Mouse (Mus musculus) MEL (cell line): ENCODE measurements around the gene Tead3. TPM values are rescaled to one million over a fixed set of nuclear protein-coding genes. Genes with fewer than 3 reads are reported as not detected.

ENCODE experiments used
- DNase-seq: peaks from one replicate; pipeline ENCODE4 v3.0.0; 2011; ENCODE audit warnings: low read depth, low spot score
- H3K27ac ChIP-seq: 2 replicates; pipeline ENCODE4 v1.5.1; 2012; ENCODE audit warnings: low read depth, mild to moderate bottlenecking, control low read depth, low read length, moderate library complexity; ENCODE audit not compliant: control insufficient read depth
- H3K27me3 ChIP-seq, 2 experiments: fragments of 150-350 bp in 1 of 2; sonication (generic) in 1 of 2; 2 replicates each; pipeline ENCODE4 v1.6.1; 2012; ENCODE audit warnings: low read length in 2 of 2, mild to moderate bottlenecking in 2 of 2, improper control_type of control experiment in 1 of 2, moderate library complexity in 1 of 2; ENCODE audit not compliant: insufficient read depth in 2 of 2, control insufficient read depth in 1 of 2
- H3K36me3 ChIP-seq, 2 experiments: 2 replicates each; pipeline ENCODE4 v1.6.1; 2012 to 2014; ENCODE audit warnings: low read length in 2 of 2, improper control_type of control experiment in 1 of 2, inconsistent platforms in 1 of 2, mild to moderate bottlenecking in 1 of 2; ENCODE audit not compliant: insufficient read depth in 2 of 2, control insufficient read depth in 1 of 2
- H3K4me1 ChIP-seq, 2 experiments: fragments of 150-350 bp in 1 of 2; sonication (generic) in 1 of 2; 2 replicates each; pipeline ENCODE4 v1.6.1; 2012; ENCODE audit warnings: low read length in 2 of 2, improper control_type of control experiment in 1 of 2, mild to moderate bottlenecking in 1 of 2; ENCODE audit not compliant: insufficient read depth in 2 of 2, control insufficient read depth in 1 of 2
- H3K4me3 ChIP-seq, 2 experiments: fragments of 150-350 bp in 1 of 2; sonication (generic) in 1 of 2; 2 replicates each; pipeline ENCODE4 v1.5.1; 2012; ENCODE audit warnings: low read depth in 2 of 2, low read length in 2 of 2, mild to moderate bottlenecking in 2 of 2, moderate library complexity in 2 of 2, control low read depth in 1 of 2, improper control_type of control experiment in 1 of 2; ENCODE audit not compliant: control insufficient read depth in 1 of 2, insufficient read depth in 1 of 2
- H3K79me2 ChIP-seq: 2 replicates; pipeline ENCODE4 v1.6.1; 2012; ENCODE audit warnings: mild to moderate bottlenecking, low read length, moderate library complexity; ENCODE audit not compliant: control insufficient read depth, poor library complexity, insufficient read depth
- H3K9ac ChIP-seq: 2 replicates; pipeline ENCODE4 v1.6.1; 2012; ENCODE audit warnings: low read depth, mild to moderate bottlenecking, control low read depth, low read length, moderate library complexity; ENCODE audit not compliant: control insufficient read depth, poor library complexity, severe bottlenecking
- H3K9me3 ChIP-seq: fragments of 150-350 bp; sonication (generic); replicated peaks from 2 replicates; pipeline ENCODE4 v1.6.1; 2012; ENCODE audit warnings: mild to moderate bottlenecking, low read length, improper control_type of control experiment, moderate library complexity; ENCODE audit not compliant: insufficient read depth
- BHLHE40 ChIP-seq: IDR thresholded peaks from 2 replicates; pipeline ENCODE4 v1.6.1; 2012; ENCODE audit warnings: low read depth, mild to moderate bottlenecking, inconsistent platforms, low read length, improper control_type of control experiment, borderline replicate concordance
- CHD1 ChIP-seq: IDR thresholded peaks from 2 replicates; pipeline ENCODE4 v1.6.1; 2012; ENCODE audit warnings: low read depth, mild to moderate bottlenecking, inconsistent platforms, low read length, improper control_type of control experiment
- CHD2 ChIP-seq: IDR thresholded peaks from 2 replicates; pipeline ENCODE4 v1.6.1; 2011; ENCODE audit warnings: low read length, improper control_type of control experiment
- E2F4 ChIP-seq: IDR thresholded peaks from 2 replicates; pipeline ENCODE4 v1.6.1; 2011; ENCODE audit warnings: low read depth, low read length, improper control_type of control experiment, borderline replicate concordance
- ELF1 ChIP-seq: IDR thresholded peaks from 2 replicates; pipeline ENCODE4 v1.6.1; 2014; ENCODE audit warnings: low read depth, mild to moderate bottlenecking, inconsistent platforms, low read length, improper control_type of control experiment, moderate library complexity
- ETS1 ChIP-seq: IDR thresholded peaks from 2 replicates; pipeline ENCODE4 v1.6.1; 2012; ENCODE audit warnings: low read depth, mild to moderate bottlenecking, inconsistent platforms, low read length, improper control_type of control experiment, moderate library complexity
- GABPA ChIP-seq: IDR thresholded peaks from 2 replicates; pipeline ENCODE4 v1.6.1; 2012; ENCODE audit warnings: low read depth, mild to moderate bottlenecking, inconsistent platforms, low read length, improper control_type of control experiment, moderate library complexity
- GATA1 ChIP-seq: IDR thresholded peaks from 2 replicates; pipeline ENCODE4 v1.6.1; 2011; ENCODE audit warnings: low read depth, low read length, improper control_type of control experiment
- HCFC1 ChIP-seq: IDR thresholded peaks from 2 replicates; pipeline ENCODE4 v1.6.1; 2012; ENCODE audit warnings: low read depth, mild to moderate bottlenecking, inconsistent platforms, low read length, improper control_type of control experiment, moderate library complexity
- JUND ChIP-seq: IDR thresholded peaks from 2 replicates; pipeline ENCODE4 v1.6.1; 2011; ENCODE audit warnings: low read depth, mild to moderate bottlenecking, improper control_type of control experiment, low read length
- KAT2A ChIP-seq: conservative IDR thresholded peaks from 2 replicates; pipeline ENCODE4 v1.6.1; 2012; ENCODE audit warnings: low read depth, low read length, improper control_type of control experiment, inconsistent platforms
- MAFK ChIP-seq: IDR thresholded peaks from 2 replicates; pipeline ENCODE4 v1.6.1; 2011; ENCODE audit warnings: low read depth, mild to moderate bottlenecking, low read length, improper control_type of control experiment, borderline replicate concordance
- MAX ChIP-seq: IDR thresholded peaks from 2 replicates; pipeline ENCODE4 v1.6.1; 2011; ENCODE audit warnings: low read length, improper control_type of control experiment
- MAZ ChIP-seq: IDR thresholded peaks from 2 replicates; pipeline ENCODE4 v1.6.1; 2012; ENCODE audit warnings: low read depth, mild to moderate bottlenecking, inconsistent platforms, low read length, improper control_type of control experiment
- MEF2A ChIP-seq: IDR thresholded peaks from 2 replicates; pipeline ENCODE4 v1.6.1; 2014; ENCODE audit warnings: low read depth, mild to moderate bottlenecking, inconsistent platforms, low read length, improper control_type of control experiment; ENCODE audit not compliant: poor library complexity, insufficient replicate concordance, severe bottlenecking; ENCODE audit errors: extremely low read depth
- MXI1 ChIP-seq: IDR thresholded peaks from 2 replicates; pipeline ENCODE4 v1.6.1; 2011; ENCODE audit warnings: mild to moderate bottlenecking, low read depth, low read length, improper control_type of control experiment
- MYB ChIP-seq: IDR thresholded peaks from 2 replicates; pipeline ENCODE4 v1.6.1; 2011; ENCODE audit warnings: mild to moderate bottlenecking, low read depth, low read length, improper control_type of control experiment
- NELFE ChIP-seq: IDR thresholded peaks from 2 replicates; pipeline ENCODE4 v1.6.1; 2011; ENCODE audit warnings: low read depth, low read length, improper control_type of control experiment
- POLR2AphosphoS2 ChIP-seq: IDR thresholded peaks from 2 replicates; pipeline ENCODE4 v1.6.1; 2011; ENCODE audit warnings: low read length, improper control_type of control experiment
- RAD21 ChIP-seq: IDR thresholded peaks from 2 replicates; pipeline ENCODE4 v1.6.1; 2011; ENCODE audit warnings: mild to moderate bottlenecking, low read depth, low read length, improper control_type of control experiment
- SMC3 ChIP-seq: IDR thresholded peaks from 2 replicates; pipeline ENCODE4 v1.6.1; 2011; ENCODE audit warnings: low read depth, low read length, improper control_type of control experiment
- TAL1 ChIP-seq: IDR thresholded peaks from 2 replicates; pipeline ENCODE4 v1.6.1; 2012; ENCODE audit warnings: mild to moderate bottlenecking, inconsistent platforms, low read length, moderate library complexity, mixed read lengths
- TBP ChIP-seq: IDR thresholded peaks from 2 replicates; pipeline ENCODE4 v1.8.0; 2011; ENCODE audit warnings: low read depth, low read length, improper control_type of control experiment
- UBTF ChIP-seq: IDR thresholded peaks from 2 replicates; pipeline ENCODE4 v1.6.1; 2012; ENCODE audit warnings: low read depth, mild to moderate bottlenecking, inconsistent platforms, low read length, improper control_type of control experiment, moderate library complexity, borderline replicate concordance; ENCODE audit not compliant: insufficient read depth
- USF1 ChIP-seq: IDR thresholded peaks from 2 replicates; pipeline ENCODE4 v1.6.1; 2014; ENCODE audit warnings: low read depth, mild to moderate bottlenecking, inconsistent platforms, low read length, improper control_type of control experiment, moderate library complexity
- USF2 ChIP-seq, 2 experiments: IDR thresholded peaks; 2 replicates each; pipeline ENCODE4 v1.6.1; 2011 to 2012; ENCODE audit warnings: improper control_type of control experiment in 2 of 2, low read length in 2 of 2, borderline replicate concordance in 1 of 2, inconsistent platforms in 1 of 2, low read depth in 1 of 2, mild to moderate bottlenecking in 1 of 2; ENCODE audit not compliant: insufficient read depth in 1 of 2
- ZKSCAN1 ChIP-seq: IDR thresholded peaks from 2 replicates; pipeline ENCODE4 v1.6.1; 2012; ENCODE audit warnings: low read depth, mild to moderate bottlenecking, inconsistent platforms, low read length, improper control_type of control experiment, moderate library complexity
- ZMIZ1 ChIP-seq: IDR thresholded peaks from 2 replicates; pipeline ENCODE4 v1.6.1; 2012; ENCODE audit warnings: low read depth, mild to moderate bottlenecking, inconsistent platforms, low read length, improper control_type of control experiment, moderate library complexity
- ZNF384 ChIP-seq: IDR thresholded peaks from 2 replicates; pipeline ENCODE4 v1.6.1; 2012; ENCODE audit warnings: low read depth, mild to moderate bottlenecking, inconsistent platforms, low read length, improper control_type of control experiment
- polyA plus RNA-seq, 2 experiments: library from polyadenylated mRNA; stranded (reverse) in 1 of 2; unstranded in 1 of 2; fragments of >175 nt in 1 of 2; fragments of >200 nt in 1 of 2; gene quantifications; 2 replicates each; pipeline versions ENCODE4 v1.2.1 to v1.2.4; 2012; ENCODE audit warnings: low replicate concordance in 2 of 2, low read depth in 1 of 2; ENCODE audit not compliant: insufficient read length in 2 of 2, insufficient read depth in 1 of 2, missing spikeins in 1 of 2
- total RNA-seq: library from RNA; depleted of rRNA; stranded (reverse); fragments of 300-350 nt; gene quantifications from 2 replicates; pipeline ENCODE4 v1.2.3, GENCODE M21; 2012

Tead3 gene
- total and polyA plus RNA-seq, 3 experiments: 0.73 to 4.1 TPM; not detected in 1

- TF ChIP-seq MYB (no peak), CHD1 (no peak), GABPA (no peak), TBP (no peak), ZKSCAN1 (no peak), SMC3 (no peak), JUND (no peak), MXI1 (no peak), GATA1 (no peak), ELF1 (no peak), USF2 (IDR thresholded peaks at IDR 0.05; ENCODE audit: borderline replicate concordance in 1 of 2, insufficient read depth in 1 of 2, low read depth in 1 of 2, low read length in 2 of 2) (no peak), E2F4 (no peak), USF1 (no peak), NELFE (no peak), ZMIZ1 (no peak), POLR2AphosphoS2 (no peak), MAFK (no peak), UBTF (no peak), MAX (no peak)
- Histone ChIP-seq H3K9me3 (no peaks in the 10 kb centered on the region), H3K27me3 (no peaks in the 10 kb centered on the region), H3K79me2 (no peaks in the 10 kb centered on the region; the same call in 1 of the 2 replicates), H3K4me3 (no peak overlapping the region), H3K9ac (no peak overlapping the region), H3K4me1 (peaks cover 3 to 11% of the 10 kb centered on the region in 2 experiments), H3K36me3 (peaks cover 0 to 3% of the 10 kb centered on the region in 2 experiments; a peak in 2 of 4 replicates), H3K27ac (no peak overlapping the region)
- DNase-seq: no peak
These were observed 45.4 kb downstream of the Tead3 start for GRCm38 (mm10) chr17:28305172-28305571.

DNA sequence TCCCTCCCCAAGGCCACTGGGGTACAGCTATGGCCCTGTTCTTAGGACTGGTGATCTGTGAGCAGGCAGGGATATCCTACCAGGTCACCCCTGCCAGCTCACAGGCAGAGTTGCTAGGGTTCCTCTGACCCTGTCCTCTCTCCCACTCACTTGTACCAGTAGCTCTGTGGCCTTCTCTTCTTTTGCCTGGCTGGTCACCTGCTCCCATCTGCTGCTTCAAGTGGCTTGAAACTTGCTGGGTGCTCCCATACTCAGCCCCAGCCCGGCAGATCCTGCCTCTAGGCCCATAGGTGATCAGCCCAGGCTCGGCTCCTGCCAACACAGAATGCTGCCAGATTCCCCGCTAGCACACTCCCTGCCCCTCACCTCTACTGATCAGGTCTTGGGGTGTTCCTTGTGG lies 49.8 kb downstream of the Tead3 start:
- Histone ChIP-seq H3K4me1 (no peaks in the 10 kb centered on the region), H3K9me3 (no peaks in the 10 kb centered on the region), H3K27ac (no peak overlapping the region), H3K27me3 (no peaks in the 10 kb centered on the region), H3K36me3 (no peaks in the 10 kb centered on the region), H3K4me3 (no peak overlapping the region), H3K79me2 (no peaks in the 10 kb centered on the region), H3K9ac (no peak overlapping the region)
- TF ChIP-seq ETS1 (no peak), CHD2 (no peak), MAZ (no peak), HCFC1 (no peak), ZKSCAN1 (no peak), KAT2A (no peak), BHLHE40 (no peak), RAD21 (no peak), MAX (no peak), MEF2A (no peak), ZNF384 (no peak), TAL1 (no peak), ELF1 (no peak), TBP (no peak), USF2 (IDR thresholded peaks at IDR 0.05; ENCODE audit: borderline replicate concordance in 1 of 2, insufficient read depth in 1 of 2, low read depth in 1 of 2, low read length in 2 of 2) (no peak)
- DNase-seq: no peak
